Mouse (Mus musculus) frontal cortex, adult (tissue): ENCODE results near the gene Fubp1.
A peak's percentile ranks its signal among the peaks of the same experiment; 100 is the strongest.

Experiments
- ATAC-seq: cut with Nextera tagmentation; 2 replicates; pipeline ENCODE4 v1.9.2; 2017; ENCODE audit warnings: mild to moderate bottlenecking, moderate library complexity, mixed read lengths; ENCODE audit not compliant: low TSS enrichment

Gene Fubp1

GRCm38 (mm10) chr3:152235805-152236204 is 25.6 kb downstream of the Fubp1 start:
- no peak for ATAC-seq

GRCm38 (mm10) chr3:152238836-152239235 is 28.6 kb downstream of the Fubp1 start:
- ATAC-seq: no peak

- no peak for ATAC-seq
Observed at GRCm38 (mm10) chr3:152239592-152239991, 29.4 kb downstream of the Fubp1 start.

GRCm38 (mm10) chr3:152241098-152241497 is 30.9 kb downstream of the Fubp1 start:
- ATAC-seq: no peak

- no peak for ATAC-seq
Observed at GRCm38 (mm10) chr3:152243304-152243703, 33.1 kb downstream of the Fubp1 start.

- ATAC-seq: peak; percentile 31; the same call in 1 of the 2 replicates
Observed at GRCm38 (mm10) chr3:152245273-152245910, 35.2 kb downstream of the Fubp1 start.

- ATAC-seq: no peak
Observed at GRCm38 (mm10) chr3:152247708-152248107, 37.5 kb downstream of the Fubp1 start.

GRCm38 (mm10) chr3:152250487-152250886 is 40.3 kb downstream of the Fubp1 start:
- no peak for ATAC-seq

GRCm38 (mm10) chr3:152257528-152257927 is 47.3 kb downstream of the Fubp1 start:
- no peak for ATAC-seq

GRCm38 (mm10) chr3:152259409-152259808 is 49.2 kb downstream of the Fubp1 start:
- peak; percentile 87 for ATAC-seq

- ATAC-seq: no peak
Observed at GRCm38 (mm10) chr3:152260362-152260761, 50.1 kb downstream of the Fubp1 start.

GRCm38 (mm10) chr3:152261436-152261835 is 51.2 kb downstream of the Fubp1 start:
- ATAC-seq: no peak

- no peak for ATAC-seq
Observed at GRCm38 (mm10) chr3:152261948-152262347, 51.7 kb downstream of the Fubp1 start.

GRCm38 (mm10) chr3:152264374-152264773 is 54.2 kb downstream of the Fubp1 start:
- ATAC-seq: no peak

GRCm38 (mm10) chr3:152264830-152265229 is 54.6 kb downstream of the Fubp1 start:
- no peak for ATAC-seq

- ATAC-seq: peak; percentile 69
Observed at GRCm38 (mm10) chr3:152265351-152266035, 55.3 kb downstream of the Fubp1 start.

GRCm38 (mm10) chr3:152266036-152266421 is 55.8 kb downstream of the Fubp1 start, which contains the start of gene Nexn:
TSS of gene Nexn (minus strand) at chr3:152266350.
- ATAC-seq: peak; percentile 36

GRCm38 (mm10) chr3:152268099-152268498 is 57.9 kb downstream of the Fubp1 start:
- ATAC-seq: no peak

- ATAC-seq: no peak
Observed at GRCm38 (mm10) chr3:152271071-152271710, 61.0 kb downstream of the Fubp1 start.

- ATAC-seq: no peak
Observed at GRCm38 (mm10) chr3:152271876-152272275, 61.7 kb downstream of the Fubp1 start.

- ATAC-seq: no peak
Observed at GRCm38 (mm10) chr3:152272974-152273685, 62.9 kb downstream of the Fubp1 start.

- no peak for ATAC-seq
Observed at GRCm38 (mm10) chr3:152275008-152275407, 64.8 kb downstream of the Fubp1 start.
